Mouse (Mus musculus) brain, embryonic 14.5 days (tissue): ENCODE measurements around the gene Olfr643. TPM values are rescaled to one million over a fixed set of nuclear protein-coding genes. Genes with fewer than 3 reads are reported as not detected.
"Not testable (repeated sequence)": the region's sequence is repeated elsewhere in the genome, so short reads cannot be mapped to it uniquely, and the experiment has no call there.

Experiments used
- DNase-seq: peaks from one replicate; pipeline ENCODE4 v3.0.0-alpha.2; 2011; ENCODE audit warnings: low read depth
- CTCF ChIP-seq: fragments of 200-500 bp; IDR thresholded peaks from 2 replicates; pipeline ENCODE4 v1.5.1; 2012; ENCODE audit warnings: inconsistent platforms, mild to moderate bottlenecking, moderate library complexity, borderline replicate concordance; ENCODE audit not compliant: insufficient read depth, insufficient read length; ENCODE audit errors: extremely low read depth
- POLR2A ChIP-seq: fragments of 200-500 bp; IDR thresholded peaks from 2 replicates; pipeline ENCODE4 v1.6.1; 2012; ENCODE audit warnings: mild to moderate bottlenecking, inconsistent platforms, borderline replicate concordance; ENCODE audit not compliant: poor library complexity, insufficient read depth, insufficient read length, severe bottlenecking; ENCODE audit errors: extremely low read depth
- polyA plus RNA-seq: library from polyadenylated mRNA; depleted of rRNA; stranded (reverse); fragments of >200 nt; gene quantifications from 2 replicates; pipeline ENCODE4 v1.2.3, GENCODE M21; 2012; rRNA removed

Gene Olfr643
- polyA plus RNA-seq, 1 experiment, result not detected

DNA sequence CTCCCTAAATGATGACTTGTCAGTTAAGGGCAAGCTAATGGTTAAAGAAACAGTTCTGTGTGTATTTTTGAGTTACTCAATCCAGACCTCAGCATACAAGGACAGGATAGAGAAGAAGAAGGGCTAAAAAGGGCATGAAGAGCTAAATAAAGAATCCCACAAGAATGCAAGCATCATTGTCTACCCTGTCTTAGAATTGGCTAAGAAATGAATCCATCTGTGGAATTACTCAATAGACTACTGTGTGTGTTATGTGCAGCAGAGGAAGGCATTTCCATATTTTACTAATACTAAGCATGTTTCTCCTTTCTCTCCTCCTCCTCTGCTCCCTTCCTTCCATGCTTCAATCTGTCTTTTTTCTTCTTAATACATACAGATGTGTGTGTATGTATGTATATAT lies 138.1 kb downstream of the Olfr643 start:
- no peak for DNase-seq
- TF ChIP-seq POLR2A, result no peak
- TF ChIP-seq CTCF, result no peak

GRCm38 (mm10) chr7:103998446-103998845 lies 138.8 kb downstream of the Olfr643 start, which contains the start of gene Olfr638:
TSS of gene Olfr638 (plus strand) at chr7:103998746.
- no peak for TF ChIP-seq POLR2A
- TF ChIP-seq CTCF, result no peak
- DNase-seq, result no peak

- DNase-seq, result no peak
- TF ChIP-seq CTCF (no peak), POLR2A (no peak)
Measured at GRCm38 (mm10) chr7:103971782-103972181, 165.4 kb downstream of the Olfr643 start.

GRCm38 (mm10) chr7:103970852-103971251 lies 166.4 kb downstream of the Olfr643 start, which contains the start of gene Olfr635:
TSS of gene Olfr635 (plus strand) at chr7:103971152.
- DNase-seq, result no peak

GRCm38 (mm10) chr7:103966873-103967272 lies 170.3 kb downstream of the Olfr643 start:
- DNase-seq, result not testable (repeated sequence)

More at GRCm38 (mm10) chr7:103970852-103971251, 166.4 kb downstream of the Olfr643 start, which contains the start of gene Olfr635:
- TF ChIP-seq POLR2A, result no peak
- TF ChIP-seq CTCF, result no peak

Other genes starting within 250 kb of the Olfr643 start
- not detected in 2 replicates for gene Olfr64, start 242.9 kb downstream of the Olfr643 start, polyA plus RNA-seq
- gene Olfr65, start 233.9 kb downstream of the Olfr643 start, polyA plus RNA-seq, result not detected in 2 replicates
- not detected in 2 replicates for gene Olfr631, start 208.6 kb downstream of the Olfr643 start, polyA plus RNA-seq
- not detected in 2 replicates for gene Olfr632, start 203.1 kb downstream of the Olfr643 start, polyA plus RNA-seq
- gene Olfr633, start 193.0 kb downstream of the Olfr643 start, polyA plus RNA-seq, result not detected in 2 replicates
- gene Olfr635, start 166.3 kb downstream of the Olfr643 start, polyA plus RNA-seq, result not detected in 2 replicates
- not detected in 2 replicates for gene Olfr638, start 138.7 kb downstream of the Olfr643 start, polyA plus RNA-seq
- gene Olfr639, start 120.1 kb downstream of the Olfr643 start, polyA plus RNA-seq, result not detected in 2 replicates
- gene Olfr640, start 111.8 kb downstream of the Olfr643 start, polyA plus RNA-seq, result not detected in 2 replicates
- not detected in 2 replicates for gene Olfr641, start 102.0 kb downstream of the Olfr643 start, polyA plus RNA-seq
- not detected in 2 replicates for gene Olfr642, start 84.7 kb downstream of the Olfr643 start, polyA plus RNA-seq
- gene 4930516K23Rik, start 76.0 kb downstream of the Olfr643 start, polyA plus RNA-seq, result not detected in 2 replicates
- gene Olfr644, start 65.5 kb downstream of the Olfr643 start, polyA plus RNA-seq, result not detected in 2 replicates
- gene Olfr645, start 51.9 kb downstream of the Olfr643 start, polyA plus RNA-seq, result not detected in 2 replicates
- gene Olfr646, start 32.5 kb downstream of the Olfr643 start, polyA plus RNA-seq, result not detected in 2 replicates
- gene Ubqln5, start 7.6 kb downstream of the Olfr643 start, polyA plus RNA-seq, result not detected in 2 replicates
- gene Ubqln3, start 5.9 kb upstream of the Olfr643 start, polyA plus RNA-seq, result not detected in 2 replicates
- not detected in 2 replicates for gene Ubqlnl, start 13.2 kb upstream of the Olfr643 start, polyA plus RNA-seq
- gene Olfm5, start 27.4 kb upstream of the Olfr643 start, polyA plus RNA-seq, result not detected in 2 replicates
- gene Olfr648, start 46.0 kb upstream of the Olfr643 start, polyA plus RNA-seq, result 0.08 and 0.10 TPM in 2 replicates
- gene Olfr649, start 58.6 kb upstream of the Olfr643 start, polyA plus RNA-seq, result not detected in 2 replicates
- 0.29 and 0.47 TPM in 2 replicates for gene Trim6, start 81.4 kb upstream of the Olfr643 start, polyA plus RNA-seq
- gene Trim34a, start 107.1 kb upstream of the Olfr643 start, polyA plus RNA-seq, result 1.3 and 1.4 TPM in 2 replicates
- 0.09 and 0.15 TPM in 2 replicates for gene Trim5, start 150.7 kb upstream of the Olfr643 start, polyA plus RNA-seq
- 1.4 and 2.0 TPM in 2 replicates for gene Trim12a, start 178.1 kb upstream of the Olfr643 start, polyA plus RNA-seq
- 0.08 TPM in 1 of 2 replicates, not detected in the other for gene Trim34b, start 192.1 kb upstream of the Olfr643 start, polyA plus RNA-seq
- gene Trim12c, start 216.0 kb upstream of the Olfr643 start, polyA plus RNA-seq, result 1.1 and 1.8 TPM in 2 replicates
- 0.03 and 0.06 TPM in 2 replicates for gene Trim30b, start 232.5 kb upstream of the Olfr643 start, polyA plus RNA-seq